Mouse (Mus musculus) liver, adult 2 months (tissue): Measurements from ENCODE around the gene Kif1b. TPM values are rescaled to one million over a fixed set of nuclear protein-coding genes. Genes with fewer than 3 reads are reported as not detected.
A peak's percentile ranks its signal among the peaks of the same experiment; 100 is the strongest.

Experiments
- DNase-seq: peaks from one replicate; pipeline ENCODE4 v3.0.0-alpha.2; 2011; ENCODE audit warnings: low read depth, low spot score; ENCODE audit errors: extremely low read depth
- H3K27ac ChIP-seq: fragments of 200-500 bp; replicated peaks from 2 replicates; pipeline ENCODE4 v1.5.1; 2012; ENCODE audit warnings: low read depth, mild to moderate bottlenecking, control low read depth, inconsistent platforms, low read length; ENCODE audit not compliant: insufficient read depth
- H3K27me3 ChIP-seq: fragments of 200-500 bp; 2 replicates; pipeline ENCODE4 v1.6.1; 2012; ENCODE audit warnings: mild to moderate bottlenecking, moderate library complexity, low read length, inconsistent platforms; ENCODE audit not compliant: control insufficient read depth, insufficient read depth
- H3K36me3 ChIP-seq: fragments of 200-500 bp; 2 replicates; pipeline ENCODE4 v1.6.1; 2012; ENCODE audit warnings: low read length, inconsistent platforms; ENCODE audit not compliant: control insufficient read depth, insufficient read depth
- H3K4me1 ChIP-seq: fragments of 200-500 bp; 2 replicates; pipeline ENCODE4 v1.6.1; 2011; ENCODE audit warnings: low read length; ENCODE audit not compliant: control insufficient read depth, insufficient read depth
- H3K4me3 ChIP-seq: fragments of 200-500 bp; 2 replicates; pipeline ENCODE4 v1.5.1; 2011; ENCODE audit warnings: low read depth, mild to moderate bottlenecking, control low read depth, low read length, moderate library complexity; ENCODE audit not compliant: insufficient read depth
- H3K79me2 ChIP-seq: fragments of 200-500 bp; 2 replicates; pipeline ENCODE4 v1.6.1; 2012; ENCODE audit warnings: inconsistent platforms, mild to moderate bottlenecking, low read length, moderate library complexity; ENCODE audit not compliant: control insufficient read depth, insufficient read depth
- H3K9ac ChIP-seq: fragments of 200-500 bp; 2 replicates; pipeline ENCODE4 v1.6.1; 2012; ENCODE audit warnings: low read depth, mild to moderate bottlenecking, control low read depth, inconsistent platforms, low read length
- CTCF ChIP-seq: fragments of 200-500 bp; IDR thresholded peaks from 2 replicates; pipeline ENCODE4 v1.5.1; 2011; ENCODE audit warnings: low read depth, low read length, control low read depth
- POLR2A ChIP-seq: fragments of 200-500 bp; IDR thresholded peaks from 2 replicates; pipeline ENCODE4 v1.6.1; 2011; ENCODE audit warnings: low read length, control low read depth; ENCODE audit not compliant: insufficient read depth; ENCODE audit errors: extremely low read depth
- WGBS: fragments of 180-500 bp; shearing (Covaris S2); methylation state at CpG from one replicate; pipeline ENCODE4 v1.1.7; 2018; 5-methylcytosine and 5-hydroxymethylcytosine counted together
- polyA plus RNA-seq: library from polyadenylated mRNA; depleted of rRNA; stranded (reverse); fragments of >200 nt; gene quantifications from 2 replicates; pipeline ENCODE4 v1.2.3, GENCODE M21; 2012
- total RNA-seq: library from RNA; depleted of rRNA; stranded (reverse); fragments of >200 nt; gene quantifications from 2 replicates; pipeline ENCODE4 v1.2.3, GENCODE M21; 2014

Gene Kif1b
- total and polyA plus RNA-seq, 2 experiments: 41.2 to 74.4 TPM

DNA sequence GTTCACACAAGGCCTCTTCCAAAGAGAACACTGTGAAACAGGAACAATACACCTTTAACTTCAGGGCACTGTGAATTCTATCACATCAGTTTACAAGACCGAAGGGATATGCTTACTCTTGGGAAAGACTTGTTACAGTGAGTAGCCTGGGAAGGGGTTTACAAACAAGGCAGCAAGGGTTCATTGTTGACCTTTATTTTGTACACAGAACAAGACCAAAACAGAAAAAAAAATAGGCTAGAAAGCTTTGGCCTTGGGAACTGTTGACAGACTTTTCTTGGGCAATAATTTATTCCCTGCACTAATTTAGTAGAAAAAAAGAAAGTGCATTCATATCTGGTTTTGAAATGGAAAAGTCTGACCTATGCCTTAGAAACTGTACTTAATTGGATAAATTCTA is 3.0 kb downstream of the Kif1b start:
- no peak for TF ChIP-seq POLR2A
- no peak for TF ChIP-seq CTCF
- no peaks in the 10 kb centered on the region for H3K27me3 ChIP-seq

GRCm38 (mm10) chr4:149303502-149303901 is 4.0 kb downstream of the Kif1b start:
- H3K27ac ChIP-seq: no peak overlapping the region
- WGBS: 53% methylated on average over 5 of the region's 5 CpGs
- H3K4me3 ChIP-seq: no peak overlapping the region
- no peak for DNase-seq
- no peaks in the 10 kb centered on the region for H3K36me3 ChIP-seq
- no peak overlapping the region for H3K9ac ChIP-seq
- H3K4me1 ChIP-seq: peaks cover 30% of the 10 kb centered on the region
- H3K27me3 ChIP-seq: no peaks in the 10 kb centered on the region
- no peak for TF ChIP-seq POLR2A
- TF ChIP-seq CTCF: no peak
- H3K79me2 ChIP-seq: peaks cover 34% of the 10 kb centered on the region

More for the DNA sequence above, 3.0 kb downstream of the Kif1b start:
- peak overlapping the region; percentile 38 for H3K27ac ChIP-seq
- peaks cover 29% of the 10 kb centered on the region for H3K79me2 ChIP-seq
- DNase-seq: peak; percentile 90
- H3K4me1 ChIP-seq: peaks cover 30% of the 10 kb centered on the region
- no peak overlapping the region for H3K9ac ChIP-seq
- WGBS: 12% methylated on average over 1 of the region's 1 CpGs
- no peaks in the 10 kb centered on the region for H3K36me3 ChIP-seq
- no peak overlapping the region; the same call in 1 of the 2 replicates for H3K4me3 ChIP-seq

GRCm38 (mm10) chr4:149302751-149303150 is 4.7 kb downstream of the Kif1b start:
- no peak overlapping the region for H3K9ac ChIP-seq
- no peak overlapping the region for H3K4me3 ChIP-seq
- peak overlapping the region; percentile 17 for H3K27ac ChIP-seq
- no peak for TF ChIP-seq CTCF
- TF ChIP-seq POLR2A: no peak
- DNase-seq: no peak
- 64% methylated on average over 5 of the region's 5 CpGs for WGBS
- no peaks in the 10 kb centered on the region for H3K27me3 ChIP-seq
- peaks cover 26% of the 10 kb centered on the region for H3K4me1 ChIP-seq
- H3K79me2 ChIP-seq: peaks cover 36% of the 10 kb centered on the region
- H3K36me3 ChIP-seq: no peaks in the 10 kb centered on the region

DNA sequence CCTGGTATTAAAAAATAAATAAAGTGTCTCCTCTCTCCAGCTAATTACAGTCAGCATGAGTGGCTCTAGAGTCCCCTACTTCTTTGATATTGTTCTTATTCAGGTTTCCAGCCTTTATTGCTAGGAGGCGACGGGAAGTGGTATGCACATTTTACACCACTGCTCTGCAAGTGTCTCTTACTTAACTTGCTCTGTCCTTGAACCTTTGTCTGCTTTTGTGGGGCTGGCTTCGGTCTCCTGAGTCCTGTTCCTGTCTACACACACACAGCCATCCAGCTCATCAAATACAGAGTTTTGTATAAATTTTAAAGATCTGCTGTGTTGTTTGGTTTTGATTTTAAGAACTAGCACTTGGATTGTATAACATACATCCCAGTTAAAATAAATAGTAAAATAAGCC is 5.4 kb downstream of the Kif1b start:
- peaks cover 41% of the 10 kb centered on the region for H3K79me2 ChIP-seq
- no peak overlapping the region for H3K4me3 ChIP-seq
- peak; percentile 65 for DNase-seq
- H3K27ac ChIP-seq: peak overlapping the region; percentile 21; the same call in 1 of the 2 replicates
- H3K36me3 ChIP-seq: no peaks in the 10 kb centered on the region
- H3K27me3 ChIP-seq: no peaks in the 10 kb centered on the region
- WGBS: 12% methylated on average over 3 of the region's 3 CpGs
- no peak overlapping the region for H3K9ac ChIP-seq
- H3K4me1 ChIP-seq: peaks cover 26% of the 10 kb centered on the region
- no peak for TF ChIP-seq CTCF
- TF ChIP-seq POLR2A: no peak

DNA sequence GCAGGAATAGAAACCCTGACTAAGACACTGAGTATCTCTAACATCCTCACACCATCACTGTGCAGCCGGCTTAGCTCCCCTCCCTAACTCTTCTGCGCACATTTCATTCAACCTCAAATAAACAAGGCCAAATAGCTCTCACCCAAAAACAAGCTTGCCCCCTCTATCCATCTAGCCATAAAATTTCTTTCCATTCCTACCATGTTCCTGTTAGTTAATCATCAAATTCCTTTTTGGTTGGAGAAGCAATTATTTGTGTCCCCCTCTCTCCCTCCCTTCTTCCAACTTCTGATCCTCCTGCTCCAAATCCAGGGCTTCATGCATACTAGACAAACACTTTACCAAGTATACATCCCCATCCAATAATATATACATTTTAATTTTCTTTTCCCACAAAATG is 11.0 kb downstream of the Kif1b start:
- H3K27me3 ChIP-seq: no peaks in the 10 kb centered on the region
- H3K9ac ChIP-seq: no peak overlapping the region
- 87% methylated on average over 2 of the region's 2 CpGs for WGBS
- TF ChIP-seq POLR2A: no peak
- no peak for TF ChIP-seq CTCF
- H3K79me2 ChIP-seq: peaks cover 47% of the 10 kb centered on the region
- H3K4me3 ChIP-seq: no peak overlapping the region
- no peak for DNase-seq
- H3K27ac ChIP-seq: no peak overlapping the region
- peaks cover 1% of the 10 kb centered on the region; the same call in 1 of the 2 replicates for H3K36me3 ChIP-seq
- peaks cover 7% of the 10 kb centered on the region for H3K4me1 ChIP-seq

GRCm38 (mm10) chr4:149292984-149293383 is 14.5 kb downstream of the Kif1b start:
- WGBS: 47% methylated on average over 5 of the region's 5 CpGs
- no peak overlapping the region for H3K27ac ChIP-seq
- H3K4me1 ChIP-seq: peaks cover 5% of the 10 kb centered on the region
- no peak for TF ChIP-seq CTCF
- no peak for TF ChIP-seq POLR2A
- no peak overlapping the region for H3K9ac ChIP-seq
- H3K36me3 ChIP-seq: peaks cover 12% of the 10 kb centered on the region
- no peak overlapping the region for H3K4me3 ChIP-seq
- no peak for DNase-seq
- H3K27me3 ChIP-seq: no peaks in the 10 kb centered on the region
- peaks cover 45% of the 10 kb centered on the region; the same call in 1 of the 2 replicates for H3K79me2 ChIP-seq
